Mouse (Mus musculus) liver, adult 2 months (tissue): ENCODE results near the gene Dus2.
A peak's percentile ranks its signal among the peaks of the same experiment; 100 is the strongest.

ENCODE experiments used
- CTCF ChIP-seq: fragments of 200-500 bp; IDR thresholded peaks from 2 replicates; pipeline ENCODE4 v1.5.1; 2011; ENCODE audit warnings: low read depth, low read length, control low read depth
- POLR2A ChIP-seq: fragments of 200-500 bp; IDR thresholded peaks from 2 replicates; pipeline ENCODE4 v1.6.1; 2011; ENCODE audit warnings: low read length, control low read depth; ENCODE audit not compliant: insufficient read depth; ENCODE audit errors: extremely low read depth

GRCm38 (mm10) chr8:106075161-106075862 lies 84.2 kb downstream of the Dus2 start:
- TF ChIP-seq CTCF (0 out of 2 replicates have a peak, but pooled peaks have one; percentile 4), POLR2A (no peak)
